Mouse (Mus musculus): ENCODE data around the gene Fam19a2. TPM values are rescaled to one million over a fixed set of nuclear protein-coding genes. Genes with fewer than 3 reads are reported as not detected.

Fam19a2 gene
- polyA plus RNA-seq, 1 experiment = 0.78 TPM

- peaks cover 5% of the 10 kb centered on the region; the same call in 1 of the 2 replicates for H3K27me3 ChIP-seq (ENCODE audit: control insufficient read depth, insufficient read depth, low read length)
- no peaks in the 10 kb centered on the region for H3K36me3 ChIP-seq (ENCODE audit: control insufficient read depth, insufficient read depth, low read length)
- H3K4me3 ChIP-seq (ENCODE audit: control insufficient read depth, low read depth, low read length) = peak overlapping the region; percentile 19
- TF ChIP-seq POLR2A (IDR thresholded peaks at IDR 0.05; ENCODE audit: control insufficient read depth, low read depth, low read length) = no peak
- no peak for TF ChIP-seq CTCF (IDR thresholded peaks at IDR 0.05; ENCODE audit: control insufficient read depth, insufficient read depth, insufficient replicate concordance, low read depth, low read length)
- peaks cover 16% of the 10 kb centered on the region for H3K4me1 ChIP-seq (ENCODE audit: control insufficient read depth, insufficient read depth, low read length)
- H3K27ac ChIP-seq (ENCODE audit: control insufficient read depth, insufficient read depth, low read depth, low read length) = no peak overlapping the region
Observed at GRCm38 (mm10) chr10:123264461-123265191, 830 bp downstream of the Fam19a2 start.

DNA sequence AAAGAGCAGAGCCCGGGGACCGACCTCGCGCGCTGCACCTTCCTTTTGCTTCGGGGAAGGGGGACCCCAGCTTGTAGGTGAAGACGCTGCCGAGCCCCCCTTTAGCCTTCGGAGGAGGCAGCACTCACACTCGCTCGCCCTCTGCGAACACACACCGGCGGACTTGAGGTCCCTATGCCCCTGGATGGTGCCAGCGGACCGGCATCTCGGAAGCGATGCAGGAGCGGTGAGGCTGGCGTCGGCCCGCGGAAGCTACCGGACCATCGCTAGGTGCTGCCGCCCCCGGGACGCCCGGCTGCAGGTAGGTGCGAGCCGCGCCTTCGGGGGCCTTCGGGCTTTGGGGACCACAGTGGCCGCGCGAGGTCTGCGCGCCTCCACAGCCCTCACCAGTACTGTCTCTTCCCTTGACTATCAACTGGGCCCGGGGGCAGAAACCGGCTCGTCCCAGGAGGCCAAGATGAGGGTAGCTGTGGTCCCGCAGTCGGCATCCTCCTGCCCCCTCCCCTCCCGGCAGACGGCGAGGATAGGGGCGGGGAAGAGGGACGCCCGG lies 1.5 kb downstream of the Fam19a2 start:
- Histone ChIP-seq H3K4me3 (ENCODE audit: control insufficient read depth, low read depth, low read length) (peak overlapping the region; percentile 19), H3K4me1 (ENCODE audit: control insufficient read depth, insufficient read depth, low read length) (peaks cover 16% of the 10 kb centered on the region), H3K36me3 (ENCODE audit: control insufficient read depth, insufficient read depth, low read length) (no peaks in the 10 kb centered on the region), H3K27ac (ENCODE audit: control insufficient read depth, insufficient read depth, low read depth, low read length) (no peak overlapping the region), H3K27me3 (ENCODE audit: control insufficient read depth, insufficient read depth, low read length) (peaks cover 5% of the 10 kb centered on the region; the same call in 1 of the 2 replicates)
- no peak for TF ChIP-seq POLR2A (IDR thresholded peaks at IDR 0.05; ENCODE audit: control insufficient read depth, low read depth, low read length)
- no peak for TF ChIP-seq CTCF (IDR thresholded peaks at IDR 0.05; ENCODE audit: control insufficient read depth, insufficient read depth, insufficient replicate concordance, low read depth, low read length)

DNA sequence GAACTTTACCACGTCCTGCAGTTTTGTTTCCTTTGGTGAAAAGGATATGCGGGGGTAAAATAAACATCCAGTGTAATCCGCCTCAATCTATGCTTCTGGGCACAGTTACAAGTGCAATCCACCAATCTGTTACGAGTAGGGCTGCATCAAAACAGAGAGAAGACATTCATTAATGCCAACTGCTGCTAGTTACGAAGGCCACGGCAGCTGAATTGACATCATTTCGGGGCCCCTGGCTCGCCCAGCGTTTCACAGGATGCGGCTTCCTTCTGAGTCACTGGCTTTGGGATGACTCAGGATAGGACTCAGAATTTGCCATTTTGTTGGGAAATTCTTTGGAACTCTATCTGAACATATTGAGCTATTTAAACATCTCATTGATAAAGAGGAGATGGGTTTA lies 4.8 kb downstream of the Fam19a2 start:
- TF ChIP-seq CTCF (IDR thresholded peaks at IDR 0.05; ENCODE audit: control insufficient read depth, insufficient read depth, insufficient replicate concordance, low read depth, low read length) (no peak), POLR2A (IDR thresholded peaks at IDR 0.05; ENCODE audit: control insufficient read depth, low read depth, low read length) (no peak)
- Histone ChIP-seq H3K4me1 (ENCODE audit: control insufficient read depth, insufficient read depth, low read length) (peaks cover 16% of the 10 kb centered on the region), H3K27ac (ENCODE audit: control insufficient read depth, insufficient read depth, low read depth, low read length) (no peak overlapping the region)

GRCm38 (mm10) chr10:123274554-123274953 lies 10.8 kb downstream of the Fam19a2 start:
- Histone ChIP-seq H3K4me1 (ENCODE audit: control insufficient read depth, insufficient read depth, low read length) (no peaks in the 10 kb centered on the region), H3K27me3 (ENCODE audit: control insufficient read depth, insufficient read depth, low read length) (no peaks in the 10 kb centered on the region), H3K4me3 (ENCODE audit: control insufficient read depth, low read depth, low read length) (no peak overlapping the region), H3K27ac (ENCODE audit: control insufficient read depth, insufficient read depth, low read depth, low read length) (no peak overlapping the region), H3K36me3 (ENCODE audit: control insufficient read depth, insufficient read depth, low read length) (no peaks in the 10 kb centered on the region)
- TF ChIP-seq POLR2A (IDR thresholded peaks at IDR 0.05; ENCODE audit: control insufficient read depth, low read depth, low read length) = no peak
- TF ChIP-seq CTCF (IDR thresholded peaks at IDR 0.05; ENCODE audit: control insufficient read depth, insufficient read depth, insufficient replicate concordance, low read depth, low read length) = no peak

More for the DNA sequence above, 4.8 kb downstream of the Fam19a2 start:
- Histone ChIP-seq H3K4me3 (ENCODE audit: control insufficient read depth, low read depth, low read length) (no peak overlapping the region), H3K27me3 (ENCODE audit: control insufficient read depth, insufficient read depth, low read length) (peaks cover 5% of the 10 kb centered on the region; the same call in 1 of the 2 replicates), H3K36me3 (ENCODE audit: control insufficient read depth, insufficient read depth, low read length) (no peaks in the 10 kb centered on the region)

DNA sequence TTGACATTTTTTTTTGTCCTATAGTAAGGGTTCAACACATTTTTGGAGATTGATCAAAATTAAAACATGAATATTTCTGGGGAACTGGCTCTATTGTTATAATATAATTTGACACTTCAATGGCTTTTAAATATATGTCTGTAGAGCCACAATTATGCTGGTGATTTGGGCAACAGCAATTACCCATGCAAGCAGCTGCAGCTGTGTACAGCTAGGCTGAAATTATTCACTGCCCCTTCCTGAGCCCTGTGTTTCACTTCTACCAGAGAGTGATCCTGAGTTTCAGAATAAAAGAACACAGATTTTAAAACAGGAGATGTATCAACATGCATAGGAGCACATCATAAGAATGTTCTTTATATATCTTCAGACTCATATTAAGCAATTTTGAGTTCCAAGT lies 43.5 kb downstream of the Fam19a2 start:
- no peaks in the 10 kb centered on the region for H3K4me1 ChIP-seq (ENCODE audit: control insufficient read depth, insufficient read depth, low read length)
- H3K36me3 ChIP-seq (ENCODE audit: control insufficient read depth, insufficient read depth, low read length) = no peaks in the 10 kb centered on the region
- H3K27me3 ChIP-seq (ENCODE audit: control insufficient read depth, insufficient read depth, low read length) = no peaks in the 10 kb centered on the region
- H3K27ac ChIP-seq (ENCODE audit: control insufficient read depth, insufficient read depth, low read depth, low read length) = no peak overlapping the region
- no peak overlapping the region for H3K4me3 ChIP-seq (ENCODE audit: control insufficient read depth, low read depth, low read length)
- TF ChIP-seq CTCF (IDR thresholded peaks at IDR 0.05; ENCODE audit: control insufficient read depth, insufficient read depth, insufficient replicate concordance, low read depth, low read length) = no peak
- TF ChIP-seq POLR2A (IDR thresholded peaks at IDR 0.05; ENCODE audit: control insufficient read depth, low read depth, low read length) = no peak

DNA sequence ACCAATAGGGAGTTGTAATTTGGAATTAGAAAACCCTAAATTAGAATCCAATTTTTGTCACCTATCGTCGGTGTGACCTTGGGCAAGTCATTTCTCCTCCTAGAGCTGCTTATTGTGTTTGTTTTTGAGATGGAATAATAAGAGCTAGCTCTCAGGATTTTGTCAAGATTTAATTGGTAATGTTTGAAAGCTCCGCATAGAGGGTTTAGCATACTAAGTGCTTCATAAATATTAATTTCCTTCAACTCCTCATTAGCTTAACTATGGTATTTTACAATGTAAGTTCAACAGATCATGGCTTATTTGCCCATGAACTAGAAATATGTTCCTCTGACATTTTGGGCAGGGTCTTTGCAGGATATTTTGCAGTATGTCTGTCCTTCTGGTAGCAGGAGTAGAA lies 62.5 kb downstream of the Fam19a2 start:
- Histone ChIP-seq H3K27me3 (ENCODE audit: control insufficient read depth, insufficient read depth, low read length) (no peaks in the 10 kb centered on the region), H3K4me3 (ENCODE audit: control insufficient read depth, low read depth, low read length) (no peak overlapping the region), H3K4me1 (ENCODE audit: control insufficient read depth, insufficient read depth, low read length) (no peaks in the 10 kb centered on the region), H3K27ac (ENCODE audit: control insufficient read depth, insufficient read depth, low read depth, low read length) (no peak overlapping the region), H3K36me3 (ENCODE audit: control insufficient read depth, insufficient read depth, low read length) (no peaks in the 10 kb centered on the region)
- TF ChIP-seq POLR2A (IDR thresholded peaks at IDR 0.05; ENCODE audit: control insufficient read depth, low read depth, low read length) (no peak), CTCF (IDR thresholded peaks at IDR 0.05; ENCODE audit: control insufficient read depth, insufficient read depth, insufficient replicate concordance, low read depth, low read length) (no peak)

- no peaks in the 10 kb centered on the region for H3K36me3 ChIP-seq (ENCODE audit: control insufficient read depth, insufficient read depth, low read length)
- H3K4me3 ChIP-seq (ENCODE audit: control insufficient read depth, low read depth, low read length) = no peak overlapping the region
- no peaks in the 10 kb centered on the region for H3K4me1 ChIP-seq (ENCODE audit: control insufficient read depth, insufficient read depth, low read length)
- H3K27ac ChIP-seq (ENCODE audit: control insufficient read depth, insufficient read depth, low read depth, low read length) = no peak overlapping the region
- no peaks in the 10 kb centered on the region for H3K27me3 ChIP-seq (ENCODE audit: control insufficient read depth, insufficient read depth, low read length)
- TF ChIP-seq CTCF (IDR thresholded peaks at IDR 0.05; ENCODE audit: control insufficient read depth, insufficient read depth, insufficient replicate concordance, low read depth, low read length) (no peak), POLR2A (IDR thresholded peaks at IDR 0.05; ENCODE audit: control insufficient read depth, low read depth, low read length) (no peak)
Observed at GRCm38 (mm10) chr10:123341280-123341679, 77.5 kb downstream of the Fam19a2 start.
